Mouse (Mus musculus) heart, postnatal 0 days (tissue): ENCODE data around the gene Ifnar1. TPM values are rescaled to one million over a fixed set of nuclear protein-coding genes. Genes with fewer than 3 reads are reported as not detected.
A peak's percentile ranks its signal among the peaks of the same experiment; 100 is the strongest.

Source experiments
- ATAC-seq: fragments of 200-750 bp; cut with Nextera tagmentation; 2 replicates; pipeline ENCODE4 v1.8.0; 2017; ENCODE audit warnings: low read depth, moderate number of reproducible peaks, moderate library complexity; ENCODE audit not compliant: insufficient read depth
- DNase-seq: peaks from one replicate; pipeline ENCODE4 v3.0.0-alpha.2; 2016; ENCODE audit warnings: low spot score
- H3K27ac ChIP-seq: fragments of 300-500 bp; sonication (generic); 2 replicates; pipeline ENCODE4 v1.5.1; 2014; ENCODE audit warnings: low read depth, mild to moderate bottlenecking
- H3K27me3 ChIP-seq: fragments of 300-500 bp; sonication (generic); 2 replicates; pipeline ENCODE4 v1.6.1; 2014; ENCODE audit warnings: low read length, mixed read lengths; ENCODE audit not compliant: control insufficient read depth, insufficient read depth
- H3K36me3 ChIP-seq: fragments of 300-500 bp; sonication (generic); replicated peaks from 2 replicates; pipeline ENCODE4 v1.6.1; 2014; ENCODE audit warnings: low read length, mixed read lengths; ENCODE audit not compliant: control insufficient read depth, insufficient read depth
- H3K4me1 ChIP-seq: fragments of 300-500 bp; sonication (generic); 2 replicates; pipeline ENCODE4 v1.6.1; 2014; ENCODE audit warnings: antibody characterized with exemption; ENCODE audit not compliant: control insufficient read depth, insufficient read depth
- H3K4me2 ChIP-seq: fragments of 300-500 bp; sonication (generic); 2 replicates; pipeline ENCODE4 v1.6.1; 2014; ENCODE audit warnings: low read depth, mild to moderate bottlenecking, low read length, moderate library complexity
- H3K4me3 ChIP-seq: fragments of 300-500 bp; sonication (generic); 2 replicates; pipeline ENCODE4 v1.5.1; 2014; ENCODE audit warnings: low read depth, low read length
- H3K9ac ChIP-seq: fragments of 300-500 bp; sonication (generic); replicated peaks from 2 replicates; pipeline ENCODE4 v1.6.1; 2014; ENCODE audit warnings: low read depth, low read length, mixed read lengths
- H3K9me3 ChIP-seq: fragments of 300-500 bp; sonication (generic); replicated peaks from 2 replicates; pipeline ENCODE4 v1.6.1; 2016; ENCODE audit warnings: low read length; ENCODE audit not compliant: control insufficient read depth
- EP300 ChIP-seq: IDR thresholded peaks from 2 replicates; pipeline ENCODE4 v1.6.1; 2016; ENCODE audit warnings: antibody characterized with exemption, low read depth
- WGBS: fragments of 180-500 bp; shearing (Covaris S2); extraction: QIAGEN DNeasy Blood & Tissue Kit; methylation state at CpG from one replicate; pipeline ENCODE4 v1.1.7; 2014; 5-methylcytosine and 5-hydroxymethylcytosine counted together
- microRNA-seq: library from miRNA; unstranded; fragments of <30 nt; microRNA quantifications from one replicate; pipeline ENCODE4, GENCODE M21; 2016
- polyA plus RNA-seq: library from polyadenylated mRNA; unstranded; fragments of >200 nt; fragmentation: Nextera tagmentation; extraction: Ambion mirVana; gene quantifications from 2 replicates; pipeline ENCODE4 v1.2.1, GENCODE M21; 2015
- total RNA-seq: library from RNA; depleted of rRNA; stranded (reverse); fragments of >200 nt; gene quantifications from 2 replicates; pipeline ENCODE4 v1.2.3, GENCODE M21; 2014; ENCODE audit warnings: low replicate concordance; rRNA removed

Gene Ifnar1
- total and polyA plus RNA-seq, 2 experiments from 2014 or later, result 24.0 to 32.6 TPM

DNA sequence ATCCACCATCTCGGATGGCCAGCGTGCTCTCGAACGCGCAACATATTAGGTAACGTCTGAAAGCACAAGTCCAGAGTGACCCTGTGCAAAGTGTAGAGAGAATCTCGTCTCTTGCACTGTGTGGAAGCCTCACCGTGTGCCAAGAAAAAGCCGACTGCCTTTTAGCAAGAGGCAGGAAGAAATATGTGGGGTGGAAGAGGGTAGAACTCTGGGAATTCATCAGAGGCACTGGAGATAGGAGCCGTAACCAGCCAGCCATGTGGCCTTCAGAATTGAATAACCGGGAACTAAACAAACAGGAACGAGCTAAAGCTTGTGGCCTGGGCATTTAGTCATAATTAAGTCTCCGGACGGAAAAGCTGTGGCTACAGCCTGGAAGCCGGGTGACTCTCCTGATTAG is 71.6 kb downstream of the Ifnar1 start:
- no peaks in the 10 kb centered on the region for H3K27me3 ChIP-seq
- no peak for ATAC-seq

More for the DNA sequence above, 71.6 kb downstream of the Ifnar1 start:
- Histone ChIP-seq H3K4me2 (no peak overlapping the region), H3K27ac (peak overlapping the region; percentile 26; the same call in 1 of the 2 replicates), H3K9ac (no peak overlapping the region), H3K4me1 (peaks cover 33% of the 10 kb centered on the region), H3K4me3 (no peak overlapping the region), H3K36me3 (peaks cover 54% of the 10 kb centered on the region), H3K9me3 (no peaks in the 10 kb centered on the region)
- no peak for TF ChIP-seq EP300
- no peak for DNase-seq
- 66% methylated on average over 15 of the region's 15 CpGs for WGBS

Small RNA genes within 50 kb of the gene (microRNA-seq; reads per million reads assigned to microRNA genes)
- gene Mir6367, result not detected

Other genes starting within 250 kb of the Ifnar1 start
- not detected in 2 replicates for gene Olig1, start 215.5 kb upstream of the Ifnar1 start, total RNA-seq
- 0.07 TPM in 1 of 2 replicates, not detected in the other for gene Olig1, start 215.5 kb upstream of the Ifnar1 start, polyA plus RNA-seq
- 30.0 and 31.0 TPM in 2 replicates for gene Ifnar2, start 112.5 kb upstream of the Ifnar1 start, total RNA-seq
- gene Ifnar2, start 112.5 kb upstream of the Ifnar1 start, polyA plus RNA-seq, result 48.8 and 49.8 TPM in 2 replicates
- gene Gm21970, start 93.5 kb upstream of the Ifnar1 start, total RNA-seq, result 2.4 TPM in 1 of 2 replicates, not detected in the other
- 0.27 TPM in 1 of 2 replicates, not detected in the other for gene Gm21970, start 93.5 kb upstream of the Ifnar1 start, polyA plus RNA-seq
- gene Il10rb, start 79.1 kb upstream of the Ifnar1 start, total RNA-seq, result 44.4 and 63.3 TPM in 2 replicates
- gene Il10rb, start 79.1 kb upstream of the Ifnar1 start, polyA plus RNA-seq, result 89.0 and 99.4 TPM in 2 replicates
- 77.7 and 87.6 TPM in 2 replicates for gene Ifngr2, start 61.8 kb downstream of the Ifnar1 start, total RNA-seq
- gene Ifngr2, start 61.8 kb downstream of the Ifnar1 start, polyA plus RNA-seq, result 149 and 175 TPM in 2 replicates
- 54.6 and 62.6 TPM in 2 replicates for gene Tmem50b, start 112.6 kb downstream of the Ifnar1 start, total RNA-seq
- 51.1 and 55.7 TPM in 2 replicates for gene Tmem50b, start 112.6 kb downstream of the Ifnar1 start, polyA plus RNA-seq
- gene Dnajc28, start 133.8 kb downstream of the Ifnar1 start, total RNA-seq, result 4.6 and 10.7 TPM in 2 replicates
- 9.9 and 15.2 TPM in 2 replicates for gene Dnajc28, start 133.8 kb downstream of the Ifnar1 start, polyA plus RNA-seq
- gene Gart, start 161.7 kb downstream of the Ifnar1 start, total RNA-seq, result 37.9 and 45.9 TPM in 2 replicates
- 42.2 and 43.9 TPM in 2 replicates for gene Gart, start 161.7 kb downstream of the Ifnar1 start, polyA plus RNA-seq
- 210 and 243 TPM in 2 replicates for gene Son, start 162.3 kb downstream of the Ifnar1 start, total RNA-seq
- 65.6 and 69.1 TPM in 2 replicates for gene Son, start 162.3 kb downstream of the Ifnar1 start, polyA plus RNA-seq
- 4.9 and 6.0 TPM in 2 replicates for gene Donson, start 203.5 kb downstream of the Ifnar1 start, total RNA-seq
- 4.7 and 5.0 TPM in 2 replicates for gene Donson, start 203.5 kb downstream of the Ifnar1 start, polyA plus RNA-seq
- gene Cryzl1, start 243.7 kb downstream of the Ifnar1 start, total RNA-seq, result 6.6 and 17.5 TPM in 2 replicates
- 51.8 and 58.4 TPM in 2 replicates for gene Cryzl1, start 243.7 kb downstream of the Ifnar1 start, polyA plus RNA-seq
- 25.9 and 64.7 TPM in 2 replicates for gene Itsn1, start 244.0 kb downstream of the Ifnar1 start, total RNA-seq
- 11.1 and 11.9 TPM in 2 replicates for gene Itsn1, start 244.0 kb downstream of the Ifnar1 start, polyA plus RNA-seq